Mouse (Mus musculus) small intestine, adult 2 months (tissue): Measurements from ENCODE around the gene Glrx3.

Source experiments
- CTCF ChIP-seq: fragments of 200-500 bp; IDR thresholded peaks from 2 replicates; pipeline ENCODE4 v1.5.1; 2012; ENCODE audit warnings: low read depth, mild to moderate bottlenecking, control low read depth, inconsistent platforms, low read length, moderate library complexity, mixed read lengths; ENCODE audit not compliant: insufficient replicate concordance, insufficient read length; ENCODE audit errors: extremely low read depth
- POLR2A ChIP-seq: fragments of 200-500 bp; IDR thresholded peaks from 2 replicates; pipeline ENCODE4 v1.6.1; 2012; ENCODE audit warnings: low read depth, mild to moderate bottlenecking, control low read depth, inconsistent platforms, low read length, moderate library complexity

DNA sequence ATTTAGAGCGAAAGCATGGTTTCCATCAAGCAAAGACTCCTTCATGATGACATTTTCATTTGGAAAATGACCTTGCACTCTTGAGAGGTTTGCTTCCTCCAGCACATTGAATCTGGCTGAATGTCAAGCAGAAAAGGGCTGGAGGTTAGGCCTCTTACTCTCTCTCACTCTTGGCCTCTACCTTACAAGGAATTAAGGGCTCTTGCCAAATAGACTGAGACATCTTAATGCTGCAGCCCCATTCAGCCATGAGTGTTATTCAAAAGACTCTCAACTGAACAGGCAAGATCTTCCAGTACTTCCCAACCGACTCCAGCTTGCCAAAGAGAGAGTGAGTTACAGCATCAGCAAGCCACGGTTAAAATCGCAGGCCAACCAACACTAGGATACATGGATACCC lies 42.0 kb upstream of the Glrx3 start:
- no peak for TF ChIP-seq POLR2A
- no peak for TF ChIP-seq CTCF
